Mouse (Mus musculus) T-helper 17 cell (primary cell): ENCODE data around the gene Asb10.
"Not testable (repeated sequence)": the region's sequence is repeated elsewhere in the genome, so short reads cannot be mapped to it uniquely, and the experiment has no call there.

ENCODE experiments used
- in situ Hi-C, 2 experiments: fragments of 300-600 bp; cut with MboI, MseI; formaldehyde crosslinking; loops; 1 replicate in 1 of 2; 2 replicates in 1 of 2; pipeline ENCODE4 v1.15.1; 2025; ENCODE audit warnings: high pct_unique_total_duplicates in 2 of 2

Asb10 gene

GRCm38 (mm10) chr5:24540387-24541143 is at the start of gene Asb10:
Gene Asb10, minus strand, starts transcription at chr5:24540978.
- in situ Hi-C loops, result no loop called here

GRCm38 (mm10) chr5:24589511-24590500 is 49.0 kb upstream of the Asb10 start:
- in situ Hi-C loops, result loop anchor here in 1 of 2 experiments (25.0 kb wide), 1 partner anchor 1178 kb away; no protein-coding TSS in a partner anchor

DNA sequence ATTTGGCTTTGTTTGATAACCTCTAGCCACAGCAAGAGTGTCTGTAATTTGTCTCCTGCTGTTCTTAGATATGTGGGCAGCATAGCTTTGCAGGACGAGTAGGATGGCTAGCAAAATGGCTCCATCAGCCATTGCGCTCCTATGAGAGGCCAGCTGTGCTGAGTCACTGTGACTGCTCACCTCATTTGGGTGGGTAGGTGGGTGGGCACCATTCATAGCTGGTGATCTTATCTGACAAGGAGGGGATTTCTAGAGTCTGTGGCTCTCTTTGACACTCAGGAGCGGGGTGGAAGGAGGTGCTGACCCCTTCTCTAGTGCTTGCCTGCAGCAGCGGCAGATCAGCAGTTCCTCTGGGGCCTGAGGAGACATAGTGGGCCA is 46.4 kb upstream of the Asb10 start:
- in situ Hi-C loops, result loop anchor here in 1 of 2 experiments (25.0 kb wide), 1 partner anchor 1175 kb away; no protein-coding TSS in a partner anchor

DNA sequence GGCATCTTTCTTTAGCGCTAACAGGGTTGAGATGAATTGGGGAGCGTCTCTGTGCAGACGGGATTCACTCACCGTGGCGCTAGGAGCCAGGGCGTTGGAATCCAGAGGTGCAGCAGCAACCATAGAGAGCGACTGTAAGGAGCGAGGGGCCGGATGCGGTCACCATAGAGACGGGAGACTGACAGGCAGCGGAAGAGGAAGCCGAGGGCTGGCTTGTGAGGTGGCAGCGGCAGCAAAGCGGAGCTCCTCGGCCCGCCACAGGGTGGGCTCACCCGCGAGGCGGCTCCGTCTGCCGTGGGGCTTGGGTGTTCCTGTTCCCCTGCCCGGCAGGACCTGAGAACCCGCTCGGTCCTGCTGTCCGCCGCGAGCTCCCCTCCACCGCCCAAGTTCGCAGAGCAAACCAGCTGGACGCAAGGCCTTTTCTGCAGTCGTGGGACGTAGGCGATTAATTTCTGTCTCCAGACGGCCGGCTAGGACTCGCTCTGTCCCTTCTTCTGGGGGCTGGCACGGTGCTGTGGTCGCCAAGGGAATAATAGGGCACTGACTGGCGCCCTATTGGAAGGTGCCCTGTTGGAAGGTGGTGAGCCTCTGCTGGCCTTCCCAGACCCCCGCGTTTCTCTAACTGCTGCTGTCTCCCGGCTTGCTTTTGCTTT is 45.9 kb upstream of the Asb10 start, which contains the start of gene Chpf2:
Chpf2 (plus strand) TSS at position 195 of the 653 bp plus-strand sequence.
- in situ Hi-C loops, result loop anchor here in 1 of 2 experiments (25.0 kb wide), 1 partner anchor 1174 kb away; no protein-coding TSS in a partner anchor

- in situ Hi-C loops, result loop anchor here in 1 of 2 experiments (25.0 kb wide), 1 partner anchor 1174 kb away; no protein-coding TSS in a partner anchor
Measured at GRCm38 (mm10) chr5:24586106-24586505, 45.3 kb upstream of the Asb10 start.

- in situ Hi-C loops, result loop anchor here in 1 of 2 experiments (25.0 kb wide), 1 partner anchor 1166 kb away; no protein-coding TSS in a partner anchor
Measured at GRCm38 (mm10) chr5:24578109-24578963, 37.6 kb upstream of the Asb10 start.

DNA sequence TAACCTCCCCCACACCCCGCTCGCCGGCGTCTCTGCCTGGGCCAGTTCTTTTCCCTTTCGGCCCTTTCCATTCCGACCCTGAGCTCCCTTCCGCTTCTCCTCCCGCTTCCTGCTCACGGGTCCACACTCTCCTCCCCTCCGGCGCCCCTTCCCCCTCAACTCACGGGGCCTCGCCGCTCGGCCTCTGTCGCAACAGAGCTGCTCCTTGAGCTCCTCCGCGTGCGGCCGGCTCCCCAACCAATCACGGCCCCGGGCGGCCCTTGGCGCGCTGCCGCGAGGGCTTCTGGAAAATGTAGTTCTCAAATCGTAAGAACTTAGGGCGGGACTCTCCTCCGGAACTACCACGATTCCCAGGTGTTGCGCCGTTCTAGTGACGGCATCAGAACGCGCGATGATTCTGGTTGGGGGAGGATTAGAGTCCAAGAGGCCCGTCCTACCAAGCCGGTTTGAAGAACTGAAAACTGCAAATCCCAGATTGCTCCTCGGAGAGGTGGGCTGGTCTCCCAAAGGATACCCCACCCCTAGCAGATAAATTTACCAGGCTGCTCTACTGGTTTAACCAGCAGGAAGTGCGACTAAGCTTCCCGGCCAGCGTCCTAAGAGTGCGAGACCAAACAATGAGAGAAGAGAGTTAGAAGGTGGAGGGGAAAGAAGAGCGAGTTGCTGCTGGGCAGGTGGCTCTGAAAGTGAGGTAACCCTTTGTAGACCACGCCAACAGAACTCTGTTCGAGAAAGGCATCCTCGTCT is 36.6 kb upstream of the Asb10 start, which contains the start of gene Abcf2:
Abcf2 (minus strand) TSS at position 285 of the 747 bp plus-strand sequence.
- in situ Hi-C loops, result loop anchor here in 1 of 2 experiments (25.0 kb wide), 1 partner anchor 1165 kb away; no protein-coding TSS in a partner anchor

GRCm38 (mm10) chr5:24576801-24577182 is 36.0 kb upstream of the Asb10 start:
- in situ Hi-C loops, result loop anchor here in 1 of 2 experiments (25.0 kb wide), 1 partner anchor 1164 kb away; no protein-coding TSS in a partner anchor

DNA sequence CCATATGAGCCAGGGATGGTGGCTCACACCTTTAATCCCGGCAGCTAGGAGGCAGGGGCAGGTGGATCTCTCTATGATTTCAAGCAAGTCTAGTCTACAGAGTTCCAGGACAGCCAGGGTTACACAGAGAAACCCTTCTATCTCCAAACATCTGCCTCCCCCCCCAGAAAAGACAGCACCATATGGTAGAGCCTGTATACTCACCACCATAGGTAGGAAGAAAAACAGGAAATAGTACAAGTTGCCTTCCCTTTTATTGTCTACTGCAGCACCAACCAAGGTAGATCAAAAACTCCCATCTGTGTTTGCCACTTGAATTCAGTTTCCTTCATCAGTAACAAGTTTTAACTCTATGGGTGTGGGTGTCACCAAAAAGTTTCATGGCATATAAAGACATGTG is 35.2 kb upstream of the Asb10 start:
- in situ Hi-C loops, result loop anchor here in 1 of 2 experiments (25.0 kb wide), 1 partner anchor 1164 kb away; no protein-coding TSS in a partner anchor

DNA sequence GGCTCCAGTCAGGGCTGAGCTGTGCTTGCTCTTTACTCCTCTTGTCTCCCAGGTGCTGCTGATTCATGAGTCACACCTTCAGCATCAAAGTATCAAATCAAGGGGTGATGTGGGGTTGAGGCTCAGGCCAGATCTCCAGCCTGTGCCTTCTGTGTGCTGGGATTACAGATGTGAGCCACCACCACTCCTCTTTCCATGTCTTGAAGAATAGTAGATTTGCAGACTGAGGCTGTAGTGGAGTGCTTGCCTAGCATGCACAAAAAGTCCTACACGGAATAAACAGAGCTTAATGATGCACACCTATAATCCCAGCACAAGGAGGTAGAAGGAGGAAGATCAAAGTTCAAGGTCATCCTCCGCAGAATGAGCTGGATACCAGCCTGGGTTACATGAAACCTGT is 15.9 kb upstream of the Asb10 start, which contains the start of gene 4931409K22Rik:
4931409K22Rik (minus strand) TSS at position 101 of the 400 bp plus-strand sequence.
- in situ Hi-C loops, result no loop called here

DNA sequence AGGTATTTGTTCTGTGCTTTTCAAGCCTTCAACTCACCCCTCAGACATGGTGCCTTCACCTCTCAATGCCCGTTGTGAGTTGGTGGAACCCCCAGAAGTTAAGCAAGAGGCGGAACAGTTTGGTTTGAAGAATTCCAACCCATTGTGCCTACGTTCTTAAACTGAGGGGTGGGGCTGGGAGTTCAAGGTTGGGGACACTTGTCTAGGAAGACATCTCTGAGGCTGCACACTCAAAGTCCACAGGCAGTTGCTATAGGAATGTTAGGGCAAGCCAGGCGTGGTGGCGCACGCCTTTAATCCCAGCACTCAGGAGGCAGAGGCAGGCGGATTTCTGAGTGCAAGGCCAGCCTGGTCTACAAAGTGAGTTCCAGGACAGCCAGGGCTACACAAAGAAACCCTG is 14.6 kb upstream of the Asb10 start:
- in situ Hi-C loops, result not testable (repeated sequence)

DNA sequence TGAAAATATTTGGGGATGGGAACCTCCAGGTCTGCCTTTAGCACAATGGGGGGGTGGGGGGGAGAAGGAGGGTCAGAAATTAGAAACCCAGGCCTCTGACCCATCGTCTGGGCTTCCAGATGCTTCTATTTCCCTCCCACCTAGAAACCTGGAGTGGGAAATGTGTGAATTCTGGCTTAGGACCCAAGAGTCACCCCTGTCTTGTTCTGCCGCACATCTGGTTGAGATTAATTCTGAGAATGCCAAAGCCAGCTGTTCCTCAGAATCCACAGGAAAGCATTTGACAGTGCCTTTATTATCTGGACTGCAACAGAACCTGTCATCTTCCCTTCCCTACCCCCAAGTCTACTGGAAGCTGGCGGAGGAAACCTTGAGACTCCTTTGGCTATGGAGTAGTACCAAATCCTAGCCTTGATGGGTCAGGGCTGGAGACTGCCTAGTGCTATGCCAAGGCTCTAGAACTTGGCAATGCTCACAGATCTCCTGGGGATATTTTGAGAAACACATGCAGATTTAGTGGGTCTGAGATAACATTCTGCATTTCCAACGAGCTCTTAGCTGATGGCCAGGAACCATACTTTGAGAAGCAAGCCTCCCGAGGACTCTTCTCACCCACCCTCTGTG is 13.0 kb upstream of the Asb10 start:
- in situ Hi-C loops, result no loop called here

DNA sequence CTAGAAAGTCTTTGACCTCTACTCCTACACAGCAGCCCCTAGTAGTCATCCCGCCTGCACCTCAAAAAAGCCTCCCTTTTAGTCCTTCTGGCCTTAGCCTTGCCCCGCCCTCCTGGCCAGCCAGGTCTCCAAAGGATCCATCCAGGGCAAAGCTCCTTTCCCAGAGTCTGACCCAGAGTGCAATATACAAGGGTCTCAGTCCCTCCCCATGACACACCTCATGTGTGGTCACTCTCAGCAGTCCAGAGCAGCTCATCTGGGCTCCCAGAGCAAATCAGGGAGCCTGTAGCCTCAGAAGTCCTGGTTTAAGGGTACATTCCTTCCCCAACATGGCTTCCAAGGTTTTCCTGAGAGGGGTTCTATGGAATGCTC is 10.5 kb upstream of the Asb10 start:
- in situ Hi-C loops, result no loop called here

- in situ Hi-C loops, result no loop called here
Measured at GRCm38 (mm10) chr5:24550598-24551316, 10.0 kb upstream of the Asb10 start.

GRCm38 (mm10) chr5:24542643-24543042 is 1.9 kb upstream of the Asb10 start:
- in situ Hi-C loops, result no loop called here

DNA sequence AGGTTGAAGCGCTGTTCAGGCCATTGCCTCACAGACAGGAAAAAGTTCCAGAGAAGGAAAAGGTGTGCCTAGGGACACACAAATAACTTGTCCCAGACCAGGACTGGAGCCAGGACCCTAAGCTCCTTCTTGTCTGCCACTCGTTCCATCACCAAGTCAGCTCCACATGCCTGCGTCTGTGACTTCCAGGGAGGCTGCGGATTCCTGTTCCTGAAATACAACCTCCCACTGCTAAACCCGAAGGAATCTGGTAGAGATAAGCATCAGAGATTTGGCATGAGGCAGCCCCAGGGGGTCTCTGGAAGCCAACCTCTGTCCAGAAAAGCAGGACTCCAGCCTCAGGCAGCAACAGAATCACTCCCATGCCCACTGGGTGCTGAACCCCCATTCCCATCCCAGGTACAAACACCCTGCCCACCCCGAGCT is 379 bp upstream of the Asb10 start:
- in situ Hi-C loops, result no loop called here

DNA sequence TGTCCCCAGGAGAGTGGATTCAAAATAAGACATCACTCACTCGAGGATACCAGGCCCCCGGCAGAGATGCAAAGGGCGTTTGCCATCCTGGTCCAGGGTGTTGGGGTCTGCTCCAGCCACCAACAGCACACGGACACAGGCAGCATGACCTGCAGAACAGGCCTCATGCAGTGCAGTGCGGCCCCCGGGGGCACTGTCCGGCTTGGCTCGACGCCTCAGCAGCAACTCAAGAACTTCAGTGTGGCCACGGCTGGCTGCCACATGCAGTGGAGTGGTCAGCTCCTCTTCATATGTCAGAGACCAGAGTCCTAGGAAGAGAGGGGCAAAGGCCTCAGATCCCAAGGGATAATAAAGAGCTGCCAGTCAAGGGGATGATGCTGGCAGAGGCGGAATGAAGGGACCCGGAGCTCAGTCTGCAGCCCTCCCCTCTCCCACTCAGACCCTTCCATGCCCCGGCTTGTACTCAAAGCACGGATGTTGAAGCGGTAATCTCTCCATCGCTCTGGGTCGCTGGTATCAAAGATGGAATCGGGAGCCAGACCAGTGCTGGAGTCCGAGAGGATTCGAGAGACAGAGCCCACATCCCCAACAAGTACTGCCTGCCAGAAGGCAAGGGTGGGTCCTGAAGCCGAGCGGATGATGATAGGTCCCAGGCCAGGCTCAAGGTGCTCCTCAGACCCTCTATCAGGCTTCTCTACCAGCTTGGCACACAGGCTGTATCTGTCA is 1.0 kb downstream of the Asb10 start:
- in situ Hi-C loops, result loop anchor here in 1 of 2 experiments (10.0 kb wide), 1 partner anchor 1995 kb away; no protein-coding TSS in a partner anchor
